Mouse (Mus musculus) telencephalon, adult 2 months (tissue): ENCODE measurements around the gene Gdf3.
"Not testable (repeated sequence)": the region's sequence is repeated elsewhere in the genome, so short reads cannot be mapped to it uniquely, and the experiment has no call there.

Experiments
- DNase-seq: peaks from one replicate; pipeline ENCODE4 v3.0.0-alpha.2; 2011; ENCODE audit warnings: low read depth, low spot score

The Gdf3 gene

GRCm38 (mm10) chr6:122606661-122607060 lies 3.2 kb downstream of the Gdf3 start:
- DNase-seq = no peak

- DNase-seq = no peak
Observed at GRCm38 (mm10) chr6:122605483-122605882, 4.4 kb downstream of the Gdf3 start.

DNA sequence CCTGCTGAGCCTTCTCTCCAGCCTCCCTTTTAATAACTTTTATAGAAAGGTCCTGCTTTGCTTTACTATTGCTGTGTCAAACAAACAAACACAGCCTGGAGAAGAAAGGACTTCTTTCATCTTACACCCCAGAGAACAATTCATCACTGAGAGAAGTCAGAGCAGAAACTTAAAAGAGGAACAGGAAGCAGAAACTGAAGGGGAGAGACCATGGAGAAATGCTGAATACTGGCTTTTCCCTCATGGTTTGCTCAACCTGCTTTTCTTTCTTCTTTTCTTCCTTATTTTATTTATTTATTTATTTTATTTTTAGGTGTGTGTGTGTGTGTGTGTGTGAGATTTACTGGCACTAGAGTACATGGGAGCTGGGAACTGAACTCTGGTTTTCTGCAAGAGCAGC lies 5.6 kb downstream of the Gdf3 start:
- DNase-seq = no peak

GRCm38 (mm10) chr6:122602992-122603322 lies 6.9 kb downstream of the Gdf3 start:
- no peak for DNase-seq

- DNase-seq = peak; percentile 29
Observed at GRCm38 (mm10) chr6:122602242-122602991, 7.5 kb downstream of the Gdf3 start, which contains the start of gene Apobec1. TSS of gene Apobec1 (minus strand) at chr6:122602444.

- no peak for DNase-seq
Observed at GRCm38 (mm10) chr6:122601615-122602014, 8.3 kb downstream of the Gdf3 start.

DNA sequence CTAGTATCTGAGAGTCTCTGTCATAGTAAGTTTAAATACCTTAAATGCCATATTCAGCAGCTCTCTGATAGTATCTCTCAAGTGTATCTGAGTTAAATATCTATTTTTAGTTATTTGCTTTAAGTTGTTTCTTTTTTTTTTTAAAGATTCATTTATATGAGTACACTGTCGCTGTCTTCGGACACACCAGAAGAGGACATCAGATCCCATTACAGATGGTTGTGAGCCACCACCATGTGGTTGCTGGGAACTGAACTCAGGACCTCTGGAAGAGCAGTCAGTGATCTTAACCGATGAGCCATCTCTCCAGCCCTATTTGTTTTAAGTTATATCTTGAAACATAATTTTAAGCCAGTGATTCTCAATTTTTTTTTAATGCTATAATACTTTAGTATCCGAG lies 8.9 kb downstream of the Gdf3 start:
- no peak for DNase-seq

DNA sequence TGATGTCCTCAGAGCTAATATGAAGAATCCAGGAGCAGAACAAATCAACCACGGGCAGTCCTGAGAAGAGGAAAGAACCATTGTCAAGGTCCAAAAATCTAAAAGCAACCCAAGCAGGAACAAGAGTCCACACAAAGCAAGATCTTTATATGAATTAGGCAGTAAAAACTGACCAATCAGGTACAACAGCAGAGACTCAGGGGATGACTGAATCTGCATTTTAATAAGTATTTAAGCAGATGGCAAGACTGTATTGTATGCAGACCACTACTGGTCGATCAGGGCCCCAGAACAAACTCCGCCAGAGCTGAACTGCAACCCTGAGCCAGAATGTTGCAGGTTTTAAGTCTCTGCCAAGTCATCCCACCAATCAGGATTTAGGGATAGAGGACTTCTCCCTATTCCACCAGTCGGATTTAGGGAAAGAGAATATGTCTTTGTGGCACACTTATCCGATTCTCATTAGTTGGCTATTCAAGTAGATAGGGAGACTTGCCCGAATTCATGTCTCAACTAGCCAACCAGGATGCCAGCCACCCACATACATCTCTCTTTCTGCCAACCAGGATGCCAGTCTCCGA lies 9.7 kb downstream of the Gdf3 start:
- DNase-seq = no peak

DNA sequence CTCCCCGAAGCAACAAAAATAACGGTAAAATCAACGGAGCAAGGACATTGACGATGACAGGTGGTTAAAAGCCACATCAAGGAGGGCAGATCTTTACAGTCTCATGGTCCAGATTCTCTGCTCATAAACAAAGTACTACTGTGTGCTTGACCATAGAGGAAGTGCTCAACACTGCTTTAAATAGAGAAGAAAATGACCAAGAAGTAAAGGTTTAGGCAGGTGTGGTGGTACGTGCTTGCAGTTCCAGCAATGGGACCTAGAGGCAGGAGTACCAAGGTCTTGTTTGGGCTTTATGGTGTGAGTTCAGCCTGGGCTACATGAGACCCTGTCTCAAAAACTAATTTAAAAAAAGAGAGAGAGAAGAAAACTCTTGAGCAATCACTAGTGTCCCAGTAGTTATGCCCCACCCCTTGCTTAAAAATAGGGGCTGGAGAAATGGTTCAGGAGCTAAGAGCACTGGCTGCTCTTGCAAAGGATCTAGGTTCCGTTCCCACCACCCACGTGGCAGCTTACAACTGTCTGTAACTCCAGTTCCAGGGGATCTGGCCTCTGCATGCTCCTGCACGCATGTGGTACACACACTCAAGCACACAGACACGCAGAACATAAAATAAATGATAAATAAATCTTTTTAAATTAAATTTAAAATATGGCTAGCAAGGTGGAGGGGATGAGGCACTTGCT lies 10.7 kb downstream of the Gdf3 start:
- DNase-seq = no peak

GRCm38 (mm10) chr6:122598436-122598835 lies 11.5 kb downstream of the Gdf3 start:
- no peak for DNase-seq

GRCm38 (mm10) chr6:122598014-122598413 lies 11.9 kb downstream of the Gdf3 start:
- DNase-seq = no peak

DNA sequence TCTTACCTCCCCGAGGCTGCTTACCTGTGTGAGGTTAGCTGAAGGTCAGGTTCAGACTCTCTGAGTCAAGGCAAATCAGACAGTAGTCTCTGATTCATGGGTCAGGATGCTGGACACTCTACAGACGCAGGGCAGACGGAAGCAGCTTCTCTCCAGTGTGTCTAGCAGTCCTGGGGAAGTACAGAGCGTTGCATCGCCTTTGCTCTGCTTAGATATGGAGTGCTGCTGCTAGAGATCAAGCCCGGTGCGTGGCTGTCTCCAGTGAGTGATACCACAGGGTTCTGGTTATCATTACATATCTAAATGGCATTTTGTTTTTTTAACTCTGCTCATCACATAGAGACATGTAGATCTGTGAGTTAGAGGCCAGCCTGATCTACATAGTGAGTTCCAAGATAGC lies 13.3 kb downstream of the Gdf3 start:
- no peak for DNase-seq

- peak; percentile 8 for DNase-seq
Observed at GRCm38 (mm10) chr6:122595637-122596036, 14.2 kb downstream of the Gdf3 start.

DNA sequence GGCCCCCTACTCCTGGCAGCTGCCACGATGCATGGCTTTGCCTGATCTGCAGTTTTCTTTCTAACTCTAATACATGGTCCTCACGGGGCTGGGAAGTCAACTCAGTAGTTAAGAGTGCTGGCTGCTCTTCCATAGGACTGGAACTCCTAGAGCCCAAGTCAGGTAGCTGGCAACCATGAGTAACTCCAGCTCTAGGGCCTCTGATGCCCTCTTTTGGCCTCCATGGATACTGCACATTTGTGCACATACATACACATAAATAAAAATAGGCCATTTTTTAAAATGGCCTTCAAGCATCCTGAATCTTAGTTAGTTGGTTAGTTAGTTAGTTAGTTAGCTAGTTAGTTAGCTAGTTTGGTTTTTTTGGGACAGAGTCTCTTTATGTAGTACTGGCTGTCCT lies 17.0 kb downstream of the Gdf3 start:
- no peak for DNase-seq

GRCm38 (mm10) chr6:122591027-122591758 lies 18.7 kb downstream of the Gdf3 start:
- no peak for DNase-seq

DNA sequence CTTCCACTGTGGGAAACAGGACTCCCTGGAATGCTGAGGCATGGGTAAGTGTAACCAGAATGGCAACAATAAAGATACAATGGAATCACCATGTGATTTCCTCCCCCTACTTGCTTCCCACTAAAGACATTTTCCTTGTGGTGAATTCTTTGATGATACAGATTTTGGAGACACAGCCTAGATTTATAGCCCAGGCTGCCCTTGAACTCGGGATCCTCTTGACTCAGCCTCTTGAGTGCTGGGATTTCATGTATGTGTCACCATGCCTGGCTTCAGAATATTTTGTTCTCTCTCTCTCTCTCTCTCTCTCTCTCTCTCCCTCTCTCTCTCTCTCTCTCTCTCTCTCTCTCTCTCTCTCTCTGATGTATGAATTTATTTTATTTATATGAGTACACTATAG lies 30.8 kb downstream of the Gdf3 start:
- no peak for DNase-seq

DNA sequence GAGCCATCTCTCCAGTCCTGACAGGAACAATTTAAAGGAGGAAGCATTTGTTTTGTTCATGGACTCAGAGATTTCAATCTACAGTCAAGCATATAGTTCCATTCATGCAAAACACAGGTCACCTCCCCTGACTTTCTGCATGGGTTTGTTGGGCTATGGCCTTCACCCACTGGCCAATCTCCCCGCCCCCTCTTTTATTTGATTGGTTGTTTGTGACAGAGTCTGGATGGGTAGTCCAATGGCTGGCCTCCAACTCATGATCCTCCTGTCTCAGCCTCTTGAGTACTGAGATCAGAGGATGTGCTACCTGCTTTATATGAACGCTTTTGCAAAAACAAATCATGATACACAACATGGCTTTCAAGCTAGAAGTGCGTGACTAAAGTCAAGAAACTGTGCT lies 32.9 kb downstream of the Gdf3 start:
- no peak for DNase-seq

DNA sequence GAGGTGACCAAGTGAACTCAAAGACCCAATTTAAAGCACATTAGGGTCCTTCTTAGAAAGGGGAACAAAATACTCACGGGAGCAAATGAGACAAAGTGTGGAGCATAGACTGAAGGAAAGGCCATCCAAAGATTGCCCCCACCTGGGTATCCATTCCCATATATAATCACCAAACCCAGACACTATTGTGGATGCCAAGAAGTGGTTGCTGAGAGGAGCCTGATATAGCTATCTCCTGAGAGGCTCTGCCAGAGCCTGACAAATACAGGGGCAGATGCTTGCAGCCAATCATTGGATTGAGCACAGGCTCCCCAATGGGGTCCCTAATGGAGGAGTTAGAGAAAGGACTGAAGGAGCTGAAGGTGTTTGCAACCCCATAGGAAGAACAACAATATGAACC lies 34.9 kb downstream of the Gdf3 start:
- DNase-seq = not testable (repeated sequence)

GRCm38 (mm10) chr6:122571617-122571959 lies 38.3 kb downstream of the Gdf3 start:
- no peak for DNase-seq

DNA sequence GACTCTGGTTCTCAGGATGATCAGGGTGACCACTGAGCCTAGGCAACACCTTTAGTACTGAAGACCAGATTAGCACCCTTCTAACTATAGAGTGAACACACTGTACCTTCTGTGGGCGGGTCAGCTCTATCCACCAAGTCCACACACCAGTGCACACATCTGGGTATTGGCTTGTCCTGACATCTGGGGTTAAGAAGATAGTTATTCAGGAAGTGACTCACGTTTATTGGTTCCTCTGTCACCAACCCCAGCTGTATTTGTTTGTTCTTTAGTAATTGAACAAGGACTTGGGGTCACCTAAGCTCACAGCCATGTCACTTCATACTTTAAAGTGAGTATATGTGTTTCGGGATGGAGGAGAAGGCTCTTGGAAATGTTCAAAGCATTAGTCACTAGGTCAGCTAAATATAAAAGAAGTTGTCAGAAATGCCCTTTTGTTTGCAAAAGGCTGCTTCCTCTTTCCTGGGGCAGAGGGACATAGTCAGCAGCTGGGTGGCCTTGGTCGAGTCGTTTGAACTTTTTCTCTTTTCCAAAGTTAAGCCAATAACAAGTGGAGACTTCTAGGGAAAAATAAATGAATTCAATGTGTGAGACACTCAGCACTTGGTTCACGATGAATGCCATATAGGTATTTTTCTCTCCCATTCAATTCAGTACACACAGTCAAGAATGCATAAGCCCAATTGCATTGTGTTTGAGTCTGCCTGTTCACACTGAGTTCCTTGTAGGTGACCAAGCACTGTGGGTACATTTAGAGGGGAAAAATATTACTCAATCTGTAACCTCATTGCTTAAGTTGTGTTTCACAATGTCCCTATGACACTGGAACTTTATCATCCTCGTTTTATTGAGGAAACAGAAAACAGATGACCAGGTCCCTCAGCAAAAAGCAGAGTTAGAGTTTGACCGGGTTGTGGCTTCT lies 38.9 kb downstream of the Gdf3 start:
- no peak for DNase-seq

DNA sequence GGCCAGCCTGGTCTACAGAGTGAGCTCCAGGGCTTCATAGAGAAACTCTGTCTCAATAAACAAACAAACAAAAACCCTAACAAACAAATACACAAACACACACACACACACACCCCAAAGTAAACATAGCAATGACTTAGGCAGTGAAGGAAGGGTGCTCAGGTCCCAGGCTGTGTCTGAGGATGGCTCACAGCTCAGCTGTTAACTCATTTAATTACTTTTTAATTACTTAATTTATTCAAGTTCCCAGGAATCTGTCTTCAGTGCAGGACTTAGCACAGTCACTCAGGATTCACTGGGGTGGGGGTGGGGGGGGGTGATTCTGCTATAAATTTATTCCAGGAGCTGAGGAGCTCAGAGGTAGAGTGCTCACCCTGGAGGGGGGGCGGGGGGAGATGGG lies 40.1 kb downstream of the Gdf3 start:
- DNase-seq = no peak
